Mouse (Mus musculus): ENCODE data around the gene 1810009A15Rik.

DNA sequence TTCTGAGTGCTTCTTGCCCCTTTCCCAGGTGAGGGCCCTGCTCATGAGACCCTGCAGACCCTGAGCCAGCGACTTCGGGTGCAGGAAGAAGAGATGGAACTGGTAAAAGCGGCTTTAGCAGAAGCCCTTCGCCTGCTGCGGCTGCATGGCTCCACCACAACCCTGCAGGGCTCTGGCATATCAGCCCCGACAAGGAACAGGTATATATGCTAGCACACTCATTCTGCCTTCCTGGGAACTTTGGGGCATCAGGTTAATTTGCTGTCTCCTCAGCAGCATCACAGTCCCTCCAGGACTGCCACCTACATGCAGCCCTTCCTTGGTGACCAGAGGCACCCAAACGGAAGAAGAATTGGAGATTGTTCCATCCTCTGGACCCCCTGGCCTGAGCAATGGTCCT is 42.1 kb downstream of the 1810009A15Rik start:
- TF ChIP-seq POLR2A (IDR thresholded peaks at IDR 0.05; ENCODE audit: extremely low read depth, insufficient read depth, low read length): no peak
- no peak for TF ChIP-seq CTCF (IDR thresholded peaks at IDR 0.05; ENCODE audit: low read depth, low read length)

All from liver, adult 2 months (tissue).